Mouse (Mus musculus): ENCODE results near the gene Ank.
"Not testable (repeated sequence)": the region's sequence is repeated elsewhere in the genome, so short reads cannot be mapped to it uniquely, and the experiment has no call there.

The Ank gene

GRCm38 (mm10) chr15:27466131-27467080 lies at the start of gene Ank:
Gene Ank (plus strand): TSS chr15:27466677.
- in situ Hi-C loops (cut with MboI, MseI): no loop called here

GRCm38 (mm10) chr15:27418566-27419331 lies 47.7 kb upstream of the Ank start:
- in situ Hi-C loops (cut with MboI, MseI): no loop called here

GRCm38 (mm10) chr15:27421531-27421930 lies 44.9 kb upstream of the Ank start:
- in situ Hi-C loops (cut with MboI, MseI): no loop called here

GRCm38 (mm10) chr15:27427581-27427980 lies 38.9 kb upstream of the Ank start:
- in situ Hi-C loops (cut with MboI, MseI): no loop called here

GRCm38 (mm10) chr15:27430241-27430640 lies 36.2 kb upstream of the Ank start:
- in situ Hi-C loops (cut with MboI, MseI): no loop called here

GRCm38 (mm10) chr15:27432851-27433615 lies 33.4 kb upstream of the Ank start:
- in situ Hi-C loops (cut with MboI, MseI): no loop called here

GRCm38 (mm10) chr15:27435409-27435808 lies 31.1 kb upstream of the Ank start:
- in situ Hi-C loops (cut with MboI, MseI): no loop called here

GRCm38 (mm10) chr15:27436194-27436593 lies 30.3 kb upstream of the Ank start:
- in situ Hi-C loops (cut with MboI, MseI): no loop called here

GRCm38 (mm10) chr15:27441053-27441452 lies 25.4 kb upstream of the Ank start:
- in situ Hi-C loops (cut with MboI, MseI): no loop called here

- in situ Hi-C loops (cut with MboI, MseI): no loop called here
These were observed 24.9 kb upstream of the Ank start for GRCm38 (mm10) chr15:27441529-27441928.

- in situ Hi-C loops (cut with MboI, MseI): no loop called here
These were observed 24.5 kb upstream of the Ank start for GRCm38 (mm10) chr15:27441951-27442350.

- in situ Hi-C loops (cut with MboI, MseI): no loop called here
These were observed 21.6 kb upstream of the Ank start for GRCm38 (mm10) chr15:27444772-27445347.

GRCm38 (mm10) chr15:27450689-27451088 lies 15.8 kb upstream of the Ank start:
- in situ Hi-C loops (cut with MboI, MseI): no loop called here

GRCm38 (mm10) chr15:27451760-27452159 lies 14.7 kb upstream of the Ank start:
- in situ Hi-C loops (cut with MboI, MseI): no loop called here

- in situ Hi-C loops (cut with MboI, MseI): no loop called here
These were observed 14.0 kb upstream of the Ank start for GRCm38 (mm10) chr15:27452496-27452895.

- in situ Hi-C loops (cut with MboI, MseI): no loop called here
These were observed 9.5 kb upstream of the Ank start for GRCm38 (mm10) chr15:27457001-27457400.

GRCm38 (mm10) chr15:27459781-27460180 lies 6.7 kb upstream of the Ank start:
- in situ Hi-C loops (cut with MboI, MseI): not testable (repeated sequence)

GRCm38 (mm10) chr15:27461336-27462245 lies 4.9 kb upstream of the Ank start:
- in situ Hi-C loops (cut with MboI, MseI): no loop called here

- in situ Hi-C loops (cut with MboI, MseI): no loop called here
These were observed 2.6 kb upstream of the Ank start for GRCm38 (mm10) chr15:27463876-27464275.

- in situ Hi-C loops (cut with MboI, MseI): no loop called here
These were observed 979 bp upstream of the Ank start for GRCm38 (mm10) chr15:27465391-27466005.
